Mouse (Mus musculus) C2C12 (cell line): ENCODE results near the gene Tubg1.
"Not testable (repeated sequence)": the region's sequence is repeated elsewhere in the genome, so short reads cannot be mapped to it uniquely, and the experiment has no call there.

ENCODE experiments used
- CEBPB ChIP-seq: IDR thresholded peaks from one replicate; pipeline ENCODE4 v1.6.1; 2011; ENCODE audit warnings: low read depth, mild to moderate bottlenecking, control low read depth, moderate library complexity
- CTCF ChIP-seq: IDR thresholded peaks from one replicate; pipeline ENCODE4 v1.5.1; 2011; ENCODE audit not compliant: control insufficient read depth, insufficient read depth, insufficient read length
- FOSL1 ChIP-seq: IDR thresholded peaks from one replicate; pipeline ENCODE4 v1.8.0; 2011; ENCODE audit warnings: mild to moderate bottlenecking, low read length; ENCODE audit not compliant: poor library complexity, insufficient read depth, severe bottlenecking
- MAX ChIP-seq: IDR thresholded peaks from one replicate; pipeline ENCODE4 v1.6.1; 2011; ENCODE audit warnings: mild to moderate bottlenecking, control low read depth
- MYOG ChIP-seq: IDR thresholded peaks from one replicate; pipeline ENCODE4 v1.6.1; 2011; ENCODE audit not compliant: control insufficient read depth, insufficient read length; ENCODE audit errors: extremely low read depth
- USF1 ChIP-seq: IDR thresholded peaks from one replicate; pipeline ENCODE4 v1.6.1; 2011; ENCODE audit warnings: low read depth, mild to moderate bottlenecking, control low read depth, moderate library complexity

DNA sequence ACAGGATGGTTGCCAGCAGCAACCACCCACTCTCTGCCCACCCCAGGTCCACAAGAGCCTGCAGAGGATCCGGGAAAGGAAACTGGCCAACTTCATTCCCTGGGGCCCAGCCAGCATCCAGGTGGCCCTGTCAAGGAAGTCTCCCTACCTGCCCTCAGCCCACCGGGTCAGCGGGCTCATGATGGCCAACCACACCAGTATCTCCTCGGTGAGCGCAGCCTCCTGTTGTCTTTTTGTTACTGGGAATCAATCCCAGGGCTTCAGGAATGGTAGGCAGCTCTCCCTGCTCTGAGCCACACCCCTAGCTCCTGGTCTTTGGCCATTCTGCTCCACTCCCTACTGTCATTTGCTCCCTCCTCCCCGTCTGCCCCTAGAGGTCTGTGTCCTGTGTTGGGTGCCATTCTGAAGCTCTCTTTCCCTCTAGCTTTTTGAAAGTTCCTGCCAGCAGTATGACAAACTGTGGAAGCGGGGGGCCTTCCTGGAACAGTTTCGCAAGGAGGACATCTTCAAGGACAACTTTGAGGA is 41.3 kb downstream of the Tubg1 start:
- TF ChIP-seq CTCF, FOSL1, USF1, MAX, CEBPB, MYOG: not testable (repeated sequence)
